Mouse (Mus musculus) thymus, adult 2 months (tissue): ENCODE measurements around the gene Olfr605. TPM values are rescaled to one million over a fixed set of nuclear protein-coding genes. Genes with fewer than 3 reads are reported as not detected.
"Not testable (repeated sequence)": the region's sequence is repeated elsewhere in the genome, so short reads cannot be mapped to it uniquely, and the experiment has no call there.

Source experiments
- DNase-seq: peaks from one replicate; pipeline ENCODE4 v3.0.0; 2021
- H3K27ac ChIP-seq: fragments of 200-500 bp; 2 replicates; pipeline ENCODE4 v1.5.1; 2012; ENCODE audit warnings: low read length, control low read depth; ENCODE audit not compliant: control insufficient read depth, insufficient read depth
- H3K27me3 ChIP-seq: fragments of 200-500 bp; 2 replicates; pipeline ENCODE4 v1.6.1; 2012; ENCODE audit warnings: mild to moderate bottlenecking, low read length, moderate library complexity, mixed read lengths; ENCODE audit not compliant: control insufficient read depth, insufficient read depth
- H3K36me3 ChIP-seq: fragments of 200-500 bp; 2 replicates; pipeline ENCODE4 v1.6.1; 2012; ENCODE audit warnings: mild to moderate bottlenecking, low read length, moderate library complexity; ENCODE audit not compliant: control insufficient read depth, insufficient read depth
- H3K4me1 ChIP-seq: fragments of 200-500 bp; replicated peaks from 2 replicates; pipeline ENCODE4 v1.6.1; 2012; ENCODE audit warnings: low read length; ENCODE audit not compliant: control insufficient read depth, insufficient read depth
- H3K4me3 ChIP-seq: fragments of 200-500 bp; 2 replicates; pipeline ENCODE4 v1.5.1; 2012; ENCODE audit warnings: mild to moderate bottlenecking, low read length, control low read depth, moderate library complexity; ENCODE audit not compliant: control insufficient read depth, insufficient read depth
- CTCF ChIP-seq: fragments of 200-500 bp; IDR thresholded peaks from 2 replicates; pipeline ENCODE4 v1.5.1; 2012; ENCODE audit warnings: mild to moderate bottlenecking, control low read depth, low read length, moderate library complexity, borderline replicate concordance; ENCODE audit not compliant: control insufficient read depth, poor library complexity, insufficient read depth; ENCODE audit errors: extremely low read depth
- POLR2A ChIP-seq: fragments of 200-500 bp; IDR thresholded peaks from 2 replicates; pipeline ENCODE4 v1.6.1; 2012; ENCODE audit warnings: mild to moderate bottlenecking, low read length, control low read depth, moderate library complexity; ENCODE audit not compliant: control insufficient read depth, poor library complexity, insufficient read depth; ENCODE audit errors: extremely low read depth
- WGBS: fragments of 180-500 bp; shearing (Covaris S2); methylation state at CpG from one replicate; pipeline ENCODE4 v1.1.7; 2018; 5-methylcytosine and 5-hydroxymethylcytosine counted together
- polyA plus RNA-seq: library from polyadenylated mRNA; depleted of rRNA; stranded (reverse); fragments of >200 nt; gene quantifications from 2 replicates; pipeline ENCODE4 v1.2.3, GENCODE M21; 2012; rRNA removed

The Olfr605 gene
- not detected in 2 replicates for polyA plus RNA-seq

GRCm38 (mm10) chr7:103445339-103445738 lies at the start of gene Olfr605:
Olfr605 (minus strand) TSS chr7:103445439.
- H3K4me3 ChIP-seq, result no peak within 1 kb of the TSS
- H3K4me1 ChIP-seq, result no peaks in the 10 kb centered on the region
- no peak within 1 kb of the TSS for H3K27ac ChIP-seq
- 93% methylated on average over 1 of the region's 1 CpGs for WGBS
- DNase-seq, result no peak
- H3K27me3 ChIP-seq, result no peaks in the 10 kb centered on the region
- H3K36me3 ChIP-seq, result no peaks in the 10 kb centered on the region
- TF ChIP-seq POLR2A (no peak), CTCF (no peak)

GRCm38 (mm10) chr7:103477106-103477505 lies 31.9 kb upstream of the Olfr605 start:
- not testable (repeated sequence) for H3K27ac ChIP-seq, H3K4me3 ChIP-seq, H3K36me3 ChIP-seq, H3K4me1 ChIP-seq, H3K27me3 ChIP-seq, DNase-seq
- 93% methylated on average over 9 of the region's 9 CpGs for WGBS

GRCm38 (mm10) chr7:103469577-103469976 lies 24.3 kb upstream of the Olfr605 start, which contains the start of gene Olfr608:
Olfr608 (plus strand) TSS chr7:103469877.
- Histone ChIP-seq H3K36me3 (no peaks in the 10 kb centered on the region), H3K27me3 (no peaks in the 10 kb centered on the region), H3K4me1 (no peaks in the 10 kb centered on the region), H3K27ac (no peak within 1 kb of the TSS), H3K4me3 (no peak within 1 kb of the TSS)
- no peak for TF ChIP-seq POLR2A
- no peak for TF ChIP-seq CTCF
- DNase-seq, result no peak

- Histone ChIP-seq H3K4me1 (no peaks in the 10 kb centered on the region), H3K27ac (no peak overlapping the region), H3K4me3 (no peak overlapping the region), H3K36me3 (no peaks in the 10 kb centered on the region), H3K27me3 (no peaks in the 10 kb centered on the region)
- 96% methylated on average over 5 of the region's 5 CpGs for WGBS
- no peak for DNase-seq
- TF ChIP-seq POLR2A (no peak), CTCF (no peak)
Observed at GRCm38 (mm10) chr7:103460590-103460989, 15.4 kb upstream of the Olfr605 start.

- TF ChIP-seq POLR2A (no peak), CTCF (no peak)
- 95% methylated on average over 2 of the region's 2 CpGs for WGBS
- Histone ChIP-seq H3K4me1 (no peaks in the 10 kb centered on the region), H3K4me3 (no peak within 1 kb of the TSS), H3K36me3 (no peaks in the 10 kb centered on the region), H3K27ac (no peak within 1 kb of the TSS), H3K27me3 (no peaks in the 10 kb centered on the region)
- DNase-seq, result no peak
Observed at GRCm38 (mm10) chr7:103448746-103449145, 3.5 kb upstream of the Olfr605 start, which contains the start of gene Olfr606. Olfr606 (plus strand) TSS chr7:103449046.

- H3K27me3 ChIP-seq, H3K36me3 ChIP-seq, H3K4me3 ChIP-seq, H3K4me1 ChIP-seq, DNase-seq, H3K27ac ChIP-seq: not testable (repeated sequence)
- 83% methylated on average over 1 of the region's 1 CpGs for WGBS
Observed at GRCm38 (mm10) chr7:103414772-103415171, 30.5 kb downstream of the Olfr605 start, which contains the start of gene Usp17lc. Usp17lc (plus strand) TSS chr7:103415072.

- not testable (repeated sequence) for H3K36me3 ChIP-seq, H3K27me3 ChIP-seq, H3K4me3 ChIP-seq, DNase-seq, H3K27ac ChIP-seq, H3K4me1 ChIP-seq
- WGBS, result 84% methylated on average over 3 of the region's 3 CpGs
Observed at GRCm38 (mm10) chr7:103406521-103407055, 38.7 kb downstream of the Olfr605 start.

GRCm38 (mm10) chr7:103398981-103399380 lies 46.3 kb downstream of the Olfr605 start:
- H3K36me3 ChIP-seq, result no peaks in the 10 kb centered on the region
- WGBS, result 14% methylated on average over 1 of the region's 1 CpGs
- no peaks in the 10 kb centered on the region for H3K4me1 ChIP-seq
- H3K4me3 ChIP-seq, result no peak overlapping the region
- no peaks in the 10 kb centered on the region for H3K27me3 ChIP-seq
- DNase-seq, result no peak
- H3K27ac ChIP-seq, result no peak overlapping the region
- TF ChIP-seq CTCF (no peak), POLR2A (no peak)
